Mouse (Mus musculus) stomach, postnatal 0 days (tissue): ENCODE results near the gene Kmt5c.

Experiments
- CTCF ChIP-seq: IDR thresholded peaks from 2 replicates; pipeline ENCODE4 v1.5.1; 2016; ENCODE audit warnings: antibody characterized with exemption, low read depth, mild to moderate bottlenecking, moderate library complexity
- EP300 ChIP-seq: optimal IDR thresholded peaks from 2 replicates; pipeline ENCODE3; 2016; ENCODE audit warnings: antibody characterized with exemption

- TF ChIP-seq CTCF (no peak), EP300 (no peak)
Observed at GRCm38 (mm10) chr7:4777851-4778637, 38.1 kb downstream of the Kmt5c start.
